8 mouse cellular contexts compared by ENCODE assay signal in the genomic region with DNA sequence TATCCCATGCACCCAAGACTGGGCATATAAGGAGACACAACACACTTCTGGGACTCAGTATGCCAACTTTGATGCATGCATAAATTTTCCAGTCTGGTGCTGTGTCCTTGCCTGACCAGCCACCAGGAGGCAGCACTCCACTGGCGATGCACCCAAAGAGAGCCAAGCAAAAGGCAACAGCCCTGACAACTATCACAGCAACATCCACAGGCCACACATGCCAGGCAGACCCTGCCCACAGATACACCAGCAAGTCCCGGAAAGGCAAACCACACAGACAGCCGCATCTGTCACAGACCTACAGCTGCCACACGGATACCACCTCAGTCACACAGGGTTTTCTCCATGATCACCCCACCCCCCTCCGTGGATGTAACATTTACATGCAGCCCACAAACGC. TPM values are rescaled to one million over a fixed set of nuclear protein-coding genes. Genes with fewer than 3 reads are reported as not detected.
A peak's percentile ranks its signal among the peaks of the same experiment; 100 is the strongest.
DNase-seq lines count a peak whose midpoint lies in the region; ATAC-seq lines count a peak whose summit lies in the region.

No protein-coding gene starts in this region.

- peak; percentile 70 for DNase-seq in adrenal gland, adult 2 months
- DNase-seq in embryo, embryonic 11.5 days (ENCODE audit: low read depth, low spot score): peak; percentile 46
- peak; percentile 80 to 89 for DNase-seq in heart, postnatal 10 days
- DNase-seq in layer of hippocampus, adult 9-11 months: peak; percentile 61
- DNase-seq in right cerebral cortex, postnatal 10 days (ENCODE audit: low spot score in 2 of 2): peak; percentile 78 to 87
- peak; percentile 41 for DNase-seq in urinary bladder, postnatal 10 days (ENCODE audit: low spot score)

- intact Hi-C loops in heart, postnatal 10 days (cut with DNase I): loop anchor here (1.0 to 5.0 kb wide), 2 partner anchors 58 to 316 kb away; no protein-coding TSS in a partner anchor

- ATAC-seq in CD4-positive, CD25-positive, alpha-beta regulatory T cell, adult 4 months: peak; percentile 23
- peak; percentile 63 for ATAC-seq in megakaryocyte, adult 5-6 weeks (ENCODE audit: poor library complexity, severe bottlenecking)

RNA-seq across cellular contexts. Expression of a gene that starts 41.8 kb away (rescaled TPM):
- polyA plus RNA-seq in CD4-positive, CD25-positive, alpha-beta regulatory T cell, adult 4 months (2017; shearing (Covaris generic)): not detected
- total RNA-seq in adrenal gland, adult 2 months (2021): 10 to 100 TPM; 18.5 to 26.6 TPM
- polyA plus RNA-seq in adrenal gland, adult 2 months (2012; rRNA removed): 17.7 and 22.8 TPM in 2 replicates
- total RNA-seq in heart, postnatal 10 days (2021): 10 to 100 TPM; 43.3 to 44.7 TPM
- total RNA-seq in megakaryocyte, adult 5-6 weeks (2015): 0.16 TPM in 1 of 2 replicates, not detected in the other
- 0.77 and 2.1 TPM in 2 replicates for total RNA-seq in megakaryocyte, adult 5-6 weeks (2017)

RNA-seq across cellular contexts. Expression of a gene that starts 43.9 kb away (rescaled TPM):
- polyA plus RNA-seq in CD4-positive, CD25-positive, alpha-beta regulatory T cell, adult 4 months (2017; shearing (Covaris generic)): 10 to 100 TPM in 1 of 2 experiments, 1 to 10 TPM in 1; 6.8 to 14.3 TPM
- total RNA-seq in adrenal gland, adult 2 months (2021): under 1 TPM; 0.17 to 0.24 TPM
- 0.39 and 0.48 TPM in 2 replicates for polyA plus RNA-seq in adrenal gland, adult 2 months (2012; rRNA removed)
- not detected for total RNA-seq in heart, postnatal 10 days (2021)
- total RNA-seq in megakaryocyte, adult 5-6 weeks (2015): 0.20 and 2.5 TPM in 2 replicates
- 0.88 and 1.5 TPM in 2 replicates for total RNA-seq in megakaryocyte, adult 5-6 weeks (2017)

Comparison
In these comparisons a context has a peak if more than half of its experiments do, and no peak if none do; other contexts are left out.
1. Peak in every context shown above with its lines: DNase-seq and ATAC-seq.
2. RNA of a gene that starts 41.8 kb away (total RNA-seq): 43.3 to 44.7 TPM in heart, postnatal 10 days and 18.5 to 26.6 TPM in adrenal gland, adult 2 months; 0.16 to 2.1 TPM in megakaryocyte, adult 5-6 weeks; every median in the first group is over 4 times any median in the second.